Mouse (Mus musculus): ENCODE data around the gene Fkbp8. TPM values are rescaled to one million over a fixed set of nuclear protein-coding genes. Genes with fewer than 3 reads are reported as not detected.

Fkbp8 gene
- total RNA-seq, 2 experiments from 2014 or later = 74.6 to 133 TPM

Other genes with a start within 250 kb of the Fkbp8 start
- gene Homer3, start 244.9 kb upstream of the Fkbp8 start, total RNA-seq (2015) = 4.2 and 5.8 TPM in 2 replicates
- 8.9 and 9.9 TPM in 2 replicates for gene Homer3, start 244.9 kb upstream of the Fkbp8 start, total RNA-seq (2017)
- 42.7 and 44.7 TPM in 2 replicates for gene Ddx49, start 225.2 kb upstream of the Fkbp8 start, total RNA-seq (2015)
- 163 and 172 TPM in 2 replicates for gene Ddx49, start 225.2 kb upstream of the Fkbp8 start, total RNA-seq (2017)
- gene Cope, start 225.2 kb upstream of the Fkbp8 start, total RNA-seq (2015) = 214 and 223 TPM in 2 replicates
- gene Cope, start 225.2 kb upstream of the Fkbp8 start, total RNA-seq (2017) = 129 and 151 TPM in 2 replicates
- gene Cers1, start 211.9 kb upstream of the Fkbp8 start, total RNA-seq (2015) = not detected in 2 replicates
- gene Cers1, start 211.9 kb upstream of the Fkbp8 start, total RNA-seq (2017) = not detected in 2 replicates
- not detected in 2 replicates for gene Gdf1, start 197.9 kb upstream of the Fkbp8 start, total RNA-seq (2015)
- gene Gdf1, start 197.9 kb upstream of the Fkbp8 start, total RNA-seq (2017) = not detected in 2 replicates
- 13.9 and 15.3 TPM in 2 replicates for gene Upf1, start 174.4 kb upstream of the Fkbp8 start, total RNA-seq (2015)
- 32.3 and 32.5 TPM in 2 replicates for gene Upf1, start 174.4 kb upstream of the Fkbp8 start, total RNA-seq (2017)
- not detected in 2 replicates for gene Comp, start 154.2 kb upstream of the Fkbp8 start, total RNA-seq (2015)
- gene Comp, start 154.2 kb upstream of the Fkbp8 start, total RNA-seq (2017) = 0.07 TPM in 1 of 2 replicates, not detected in the other
- 7.8 and 9.3 TPM in 2 replicates for gene Crtc1, start 88.1 kb upstream of the Fkbp8 start, total RNA-seq (2015)
- gene Crtc1, start 88.1 kb upstream of the Fkbp8 start, total RNA-seq (2017) = 2.7 and 6.6 TPM in 2 replicates
- gene Klhl26, start 50.8 kb upstream of the Fkbp8 start, total RNA-seq (2015) = 4.7 and 5.1 TPM in 2 replicates
- 3.5 and 3.6 TPM in 2 replicates for gene Klhl26, start 50.8 kb upstream of the Fkbp8 start, total RNA-seq (2017)
- gene Tmem59l, start 40.4 kb upstream of the Fkbp8 start, total RNA-seq (2015) = not detected in 2 replicates
- gene Tmem59l, start 40.4 kb upstream of the Fkbp8 start, total RNA-seq (2017) = not detected in 2 replicates
- not detected in 2 replicates for gene Crlf1, start 34.6 kb upstream of the Fkbp8 start, total RNA-seq (2015)
- not detected in 2 replicates for gene Crlf1, start 34.6 kb upstream of the Fkbp8 start, total RNA-seq (2017)
- 40.6 and 41.3 TPM in 2 replicates for gene Rex1bd, start 21.0 kb upstream of the Fkbp8 start, total RNA-seq (2015)
- gene Rex1bd, start 21.0 kb upstream of the Fkbp8 start, total RNA-seq (2017) = 42.1 and 50.4 TPM in 2 replicates
- gene Uba52, start 16.9 kb upstream of the Fkbp8 start, total RNA-seq (2015) = 3,077 and 3,244 TPM in 2 replicates
- 4,035 and 5,307 TPM in 2 replicates for gene Uba52, start 16.9 kb upstream of the Fkbp8 start, total RNA-seq (2017)
- gene Kxd1, start 232 bp downstream of the Fkbp8 start, total RNA-seq (2015) = 88.0 and 106 TPM in 2 replicates
- gene Kxd1, start 232 bp downstream of the Fkbp8 start, total RNA-seq (2017) = 63.1 and 84.4 TPM in 2 replicates
- gene Ell, start 11.7 kb downstream of the Fkbp8 start, total RNA-seq (2015) = 8.5 and 8.7 TPM in 2 replicates
- gene Ell, start 11.7 kb downstream of the Fkbp8 start, total RNA-seq (2017) = 9.1 and 9.5 TPM in 2 replicates
- gene Isyna1, start 66.6 kb downstream of the Fkbp8 start, total RNA-seq (2015) = 26.1 and 39.0 TPM in 2 replicates
- 42.9 and 45.4 TPM in 2 replicates for gene Isyna1, start 66.6 kb downstream of the Fkbp8 start, total RNA-seq (2017)
- 31.6 and 40.7 TPM in 2 replicates for gene Ssbp4, start 81.1 kb downstream of the Fkbp8 start, total RNA-seq (2015)
- 40.2 and 69.7 TPM in 2 replicates for gene Ssbp4, start 81.1 kb downstream of the Fkbp8 start, total RNA-seq (2017)
- 6.2 and 12.9 TPM in 2 replicates for gene Lrrc25, start 88.4 kb downstream of the Fkbp8 start, total RNA-seq (2015)
- 4.7 and 5.4 TPM in 2 replicates for gene Lrrc25, start 88.4 kb downstream of the Fkbp8 start, total RNA-seq (2017)
- gene Gdf15, start 104.7 kb downstream of the Fkbp8 start, total RNA-seq (2015) = not detected in 2 replicates
- gene Gdf15, start 104.7 kb downstream of the Fkbp8 start, total RNA-seq (2017) = not detected in 2 replicates
- 11.7 and 11.8 TPM in 2 replicates for gene Pgpep1, start 132.7 kb downstream of the Fkbp8 start, total RNA-seq (2015)
- gene Pgpep1, start 132.7 kb downstream of the Fkbp8 start, total RNA-seq (2017) = 3.6 and 5.2 TPM in 2 replicates
- gene Lsm4, start 145.5 kb downstream of the Fkbp8 start, total RNA-seq (2015) = 121 and 125 TPM in 2 replicates
- gene Lsm4, start 145.5 kb downstream of the Fkbp8 start, total RNA-seq (2017) = 214 and 249 TPM in 2 replicates
- 16.1 and 29.1 TPM in 2 replicates for gene Jund, start 171.2 kb downstream of the Fkbp8 start, total RNA-seq (2015)
- gene Jund, start 171.2 kb downstream of the Fkbp8 start, total RNA-seq (2017) = 19.8 and 21.0 TPM in 2 replicates
- gene Iqcn, start 175.7 kb downstream of the Fkbp8 start, total RNA-seq (2015) = 0.07 TPM in 1 of 2 replicates, not detected in the other
- not detected in 2 replicates for gene Iqcn, start 175.7 kb downstream of the Fkbp8 start, total RNA-seq (2017)
- not detected in 2 replicates for gene Gm3336, start 190.8 kb downstream of the Fkbp8 start, total RNA-seq (2015)
- gene Gm3336, start 190.8 kb downstream of the Fkbp8 start, total RNA-seq (2017) = 0.12 TPM in 1 of 2 replicates, not detected in the other
- gene Pde4c, start 196.0 kb downstream of the Fkbp8 start, total RNA-seq (2015) = 0.39 TPM in 1 of 2 replicates, not detected in the other
- not detected in 2 replicates for gene Pde4c, start 196.0 kb downstream of the Fkbp8 start, total RNA-seq (2017)
- 2.6 and 3.6 TPM in 2 replicates for gene Rab3a, start 227.0 kb downstream of the Fkbp8 start, total RNA-seq (2015)
- gene Rab3a, start 227.0 kb downstream of the Fkbp8 start, total RNA-seq (2017) = 2.1 and 6.6 TPM in 2 replicates
- 37.4 and 41.4 TPM in 2 replicates for gene Mpv17l2, start 233.2 kb downstream of the Fkbp8 start, total RNA-seq (2015)
- gene Mpv17l2, start 233.2 kb downstream of the Fkbp8 start, total RNA-seq (2017) = 10.2 and 10.4 TPM in 2 replicates
- 5.7 and 6.0 TPM in 2 replicates for gene Pik3r2, start 249.0 kb downstream of the Fkbp8 start, total RNA-seq (2015)
- gene Pik3r2, start 249.0 kb downstream of the Fkbp8 start, total RNA-seq (2017) = 18.1 and 18.5 TPM in 2 replicates